Mouse (Mus musculus) forebrain, postnatal 0 days (tissue): Measurements from ENCODE around the gene Ccr7. TPM values are rescaled to one million over a fixed set of nuclear protein-coding genes. Genes with fewer than 3 reads are reported as not detected.

ENCODE experiments used
- ATAC-seq: fragments of 200-750 bp; cut with Nextera tagmentation; 2 replicates; pipeline ENCODE4 v1.8.0; 2017; ENCODE audit warnings: mild to moderate bottlenecking, moderate library complexity
- DNase-seq: peaks from one replicate; pipeline ENCODE4 v3.0.0-alpha.2; 2015
- H3K27ac ChIP-seq: fragments of 300-500 bp; sonication (generic); 2 replicates; pipeline ENCODE4 v1.5.1; 2014; ENCODE audit warnings: low read depth, mild to moderate bottlenecking, antibody characterized with exemption, low read length, moderate library complexity, mixed read lengths
- H3K27me3 ChIP-seq: fragments of 300-500 bp; sonication (generic); 2 replicates; pipeline ENCODE4 v1.6.1; 2014; ENCODE audit warnings: mild to moderate bottlenecking, low read length, mixed read lengths; ENCODE audit not compliant: insufficient read depth
- H3K36me3 ChIP-seq: fragments of 300-500 bp; sonication (generic); 2 replicates; pipeline ENCODE4 v1.6.1; 2014; ENCODE audit warnings: mild to moderate bottlenecking, moderate library complexity; ENCODE audit not compliant: insufficient read depth
- H3K4me1 ChIP-seq: fragments of 300-500 bp; sonication (generic); 2 replicates; pipeline ENCODE4 v1.6.1; 2014; ENCODE audit warnings: antibody characterized with exemption; ENCODE audit not compliant: insufficient read depth
- H3K4me2 ChIP-seq: fragments of 300-500 bp; sonication (generic); 2 replicates; pipeline ENCODE4 v1.6.1; 2014; ENCODE audit warnings: low read depth, mild to moderate bottlenecking, moderate library complexity
- H3K4me3 ChIP-seq: fragments of 300-500 bp; sonication (generic); 2 replicates; pipeline ENCODE4 v1.5.1; 2014; ENCODE audit warnings: low read depth, low read length, mixed read lengths
- H3K9ac ChIP-seq: fragments of 300-500 bp; sonication (generic); 2 replicates; pipeline ENCODE4 v1.6.1; 2014; ENCODE audit warnings: mild to moderate bottlenecking
- H3K9me3 ChIP-seq: fragments of 300-500 bp; sonication (generic); 2 replicates; pipeline ENCODE4 v1.6.1; 2016; ENCODE audit warnings: low read length
- CTCF ChIP-seq: sonication (generic); IDR thresholded peaks from 2 replicates; pipeline ENCODE4 v1.5.1; 2016; ENCODE audit warnings: antibody characterized with exemption, control low read depth, low read depth
- WGBS: fragments of 180-500 bp; shearing (Covaris S2); extraction: QIAGEN DNeasy Blood & Tissue Kit; methylation state at CpG from one replicate; pipeline ENCODE4 v1.1.7; 2014; 5-methylcytosine and 5-hydroxymethylcytosine counted together
- polyA plus RNA-seq: library from polyadenylated mRNA; unstranded; fragments of >200 nt; fragmentation: Nextera tagmentation; extraction: Ambion mirVana; gene quantifications from 2 replicates; pipeline ENCODE4 v1.2.1, GENCODE M21; 2015
- total RNA-seq: library from RNA; depleted of rRNA; stranded (reverse); fragments of >200 nt; gene quantifications from 2 replicates; pipeline ENCODE4 v1.2.3, GENCODE M21; 2014

Ccr7 gene
- total and polyA plus RNA-seq, 2 experiments from 2014 or later = 0.17 to 0.38 TPM

DNA sequence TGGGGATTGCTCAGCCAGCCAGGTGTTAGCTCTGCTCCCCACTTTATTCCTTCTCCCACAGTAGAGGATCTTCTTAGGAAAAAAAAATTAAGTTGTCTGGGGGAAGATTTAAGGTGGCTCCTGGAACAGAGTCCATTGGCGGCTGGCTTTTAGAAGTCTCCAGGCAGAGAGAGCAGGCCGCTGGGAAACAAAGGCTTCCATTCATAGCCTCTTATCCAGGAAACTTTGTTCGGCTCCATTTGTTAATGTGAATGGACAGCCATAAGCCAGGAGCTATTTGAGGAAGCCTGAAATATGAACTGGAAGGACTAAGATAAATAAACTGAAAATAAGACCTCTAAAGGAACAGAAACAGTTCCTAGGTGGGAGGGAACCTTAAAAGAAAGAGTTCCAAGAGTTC is 41.8 kb downstream of the Ccr7 start:
- Histone ChIP-seq H3K4me2 (no peak overlapping the region), H3K4me1 (no peaks in the 10 kb centered on the region), H3K27ac (no peak overlapping the region), H3K36me3 (no peaks in the 10 kb centered on the region), H3K9me3 (no peaks in the 10 kb centered on the region), H3K27me3 (no peaks in the 10 kb centered on the region), H3K4me3 (no peak overlapping the region), H3K9ac (no peak overlapping the region)
- no peak for TF ChIP-seq CTCF
- 3% methylated on average over 3 of the region's 3 CpGs for WGBS
- ATAC-seq (no peak), DNase-seq (no peak)

DNA sequence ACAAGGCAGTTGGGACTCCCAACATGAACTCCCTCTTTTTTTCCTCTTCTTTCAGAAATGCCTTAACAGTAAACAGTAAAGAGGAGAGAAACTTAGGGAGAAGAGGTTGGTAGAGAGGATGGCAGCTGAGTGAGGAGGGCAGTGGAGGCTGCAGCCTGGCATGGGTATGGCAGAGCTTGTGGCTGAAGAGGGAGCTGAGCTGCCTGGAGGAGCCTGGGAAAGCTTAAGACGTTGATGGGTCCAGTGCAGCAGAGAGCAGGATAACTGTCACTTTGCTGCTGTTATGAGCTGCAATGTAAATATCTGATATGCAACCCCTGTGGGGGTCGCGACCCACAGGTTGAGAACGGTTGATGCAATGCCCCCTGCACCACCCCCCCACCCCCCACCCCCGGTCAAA is 42.2 kb downstream of the Ccr7 start:
- Histone ChIP-seq H3K9ac (no peak overlapping the region), H3K9me3 (no peaks in the 10 kb centered on the region), H3K4me2 (no peak overlapping the region), H3K4me3 (no peak overlapping the region), H3K27me3 (no peaks in the 10 kb centered on the region), H3K27ac (no peak overlapping the region), H3K36me3 (no peaks in the 10 kb centered on the region), H3K4me1 (no peaks in the 10 kb centered on the region)
- DNase-seq = no peak
- 24% methylated on average over 5 of the region's 5 CpGs for WGBS
- no peak for ATAC-seq
- no peak for TF ChIP-seq CTCF

DNA sequence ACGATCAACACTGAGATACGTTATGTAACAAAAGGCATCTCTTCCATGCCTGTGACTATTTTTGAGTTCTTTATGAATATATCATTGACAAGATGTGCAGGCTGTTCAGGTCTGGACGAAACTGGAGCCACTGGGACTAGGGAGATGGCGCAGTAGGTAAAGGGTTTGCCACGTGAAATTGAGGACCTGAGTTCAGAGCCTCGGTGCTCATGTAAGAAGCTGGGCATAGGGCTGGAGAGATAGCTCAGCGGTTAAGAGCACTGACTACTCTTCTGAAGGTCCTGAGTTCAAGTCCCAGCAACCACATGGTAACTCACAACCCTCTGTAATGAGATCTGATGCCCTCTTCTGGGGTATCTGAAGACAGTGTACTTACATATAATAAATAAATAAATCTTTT is 43.2 kb downstream of the Ccr7 start:
- H3K4me3 ChIP-seq = no peak overlapping the region
- no peaks in the 10 kb centered on the region for H3K27me3 ChIP-seq
- 88% methylated on average over 7 of the region's 7 CpGs for WGBS
- TF ChIP-seq CTCF = no peak
- no peak overlapping the region for H3K27ac ChIP-seq
- no peak overlapping the region for H3K9ac ChIP-seq
- no peak overlapping the region for H3K4me2 ChIP-seq
- H3K36me3 ChIP-seq = no peaks in the 10 kb centered on the region
- ATAC-seq (no peak), DNase-seq (no peak)
- H3K4me1 ChIP-seq = no peaks in the 10 kb centered on the region
- no peaks in the 10 kb centered on the region for H3K9me3 ChIP-seq

DNA sequence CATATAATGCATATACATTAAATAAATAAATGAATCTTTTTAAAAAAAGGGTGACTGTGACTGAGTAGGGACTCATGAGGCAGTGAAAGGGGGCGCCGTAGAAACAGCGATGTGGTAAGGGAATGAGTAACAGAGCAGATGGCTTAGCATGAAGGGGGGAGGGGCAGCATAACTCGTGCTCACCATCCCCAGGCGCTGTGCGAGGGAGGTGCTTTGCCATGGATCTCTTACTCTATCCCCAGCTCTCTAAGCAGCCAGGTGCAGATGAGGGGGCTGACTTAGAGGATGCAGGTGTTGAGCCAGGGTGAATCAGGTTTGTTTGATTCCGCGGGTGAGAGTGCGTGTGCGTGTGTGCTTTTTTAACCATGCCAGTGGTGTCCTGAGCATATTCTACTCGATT is 43.7 kb downstream of the Ccr7 start:
- H3K9me3 ChIP-seq = no peaks in the 10 kb centered on the region
- no peak overlapping the region for H3K4me3 ChIP-seq
- H3K36me3 ChIP-seq = no peaks in the 10 kb centered on the region
- no peaks in the 10 kb centered on the region for H3K4me1 ChIP-seq
- no peaks in the 10 kb centered on the region for H3K27me3 ChIP-seq
- H3K4me2 ChIP-seq = no peak overlapping the region
- 64% methylated on average over 11 of the region's 11 CpGs for WGBS
- ATAC-seq = peak; percentile 55
- DNase-seq = peak; percentile 49
- H3K27ac ChIP-seq = no peak overlapping the region
- H3K9ac ChIP-seq = no peak overlapping the region
- TF ChIP-seq CTCF = no peak

DNA sequence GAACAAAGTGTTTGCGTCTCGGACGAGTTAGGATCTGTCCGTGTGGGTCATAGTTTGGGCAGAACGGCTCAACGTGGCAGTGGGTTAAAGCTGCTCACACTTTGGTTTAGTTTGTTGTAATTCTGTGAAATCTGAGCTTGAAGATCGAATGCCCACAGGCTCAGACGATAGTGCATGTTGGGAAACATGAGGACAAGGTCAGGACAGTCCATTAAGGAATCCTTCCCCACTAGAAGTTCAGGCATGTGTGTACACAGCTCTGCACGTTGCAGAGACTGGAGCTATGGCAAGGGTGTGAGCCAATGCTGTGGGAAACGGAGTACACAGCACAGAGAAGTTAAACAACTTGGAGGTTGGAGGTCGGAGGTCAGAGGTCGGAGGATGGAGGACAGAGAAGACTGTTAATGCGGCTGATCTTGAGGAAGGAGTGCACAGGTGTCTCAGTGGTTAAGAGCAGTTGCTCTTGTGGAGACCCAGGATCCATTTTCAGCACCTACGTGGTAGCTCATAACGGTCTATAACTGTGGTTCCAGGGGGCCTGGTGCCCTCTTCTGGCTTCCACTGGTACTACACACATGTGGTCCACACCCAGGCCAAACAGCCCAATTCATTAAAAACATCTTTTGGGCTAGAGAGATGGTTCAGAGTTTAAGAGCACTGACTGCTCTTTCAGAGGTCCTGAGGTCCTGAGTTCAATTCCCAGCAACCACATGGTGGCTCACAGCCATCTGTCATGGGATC is 44.3 kb downstream of the Ccr7 start:
- ATAC-seq (no peak), DNase-seq (no peak)
- Histone ChIP-seq H3K36me3 (no peaks in the 10 kb centered on the region), H3K9ac (no peak overlapping the region), H3K4me2 (no peak overlapping the region), H3K27ac (no peak overlapping the region), H3K4me1 (no peaks in the 10 kb centered on the region), H3K4me3 (no peak overlapping the region), H3K9me3 (no peaks in the 10 kb centered on the region), H3K27me3 (no peaks in the 10 kb centered on the region)
- TF ChIP-seq CTCF = peak; percentile 29; the same call in 1 of the 2 replicates
- WGBS = 84% methylated on average over 15 of the region's 15 CpGs

DNA sequence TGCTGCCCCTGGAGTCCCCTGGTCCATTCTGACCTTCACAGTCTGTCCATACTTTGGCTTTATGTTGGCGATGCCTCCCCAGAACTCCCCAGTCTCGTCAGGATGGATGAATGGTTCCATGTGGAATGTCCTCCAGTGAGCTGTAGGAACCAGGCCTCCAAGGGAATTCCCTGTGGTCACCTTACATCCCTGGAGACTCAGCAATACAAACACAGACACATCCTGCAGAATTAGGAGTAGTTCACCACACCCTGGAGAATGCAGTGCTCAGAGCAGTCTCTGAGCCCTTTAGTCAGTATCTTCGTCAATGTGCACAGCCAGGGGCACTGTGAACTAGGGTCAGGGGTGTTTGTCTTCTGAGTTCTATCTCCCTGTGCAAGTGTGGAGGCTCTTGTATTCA is 46.6 kb downstream of the Ccr7 start:
- TF ChIP-seq CTCF = no peak
- 75% methylated on average over 3 of the region's 3 CpGs for WGBS
- no peak for DNase-seq

DNA sequence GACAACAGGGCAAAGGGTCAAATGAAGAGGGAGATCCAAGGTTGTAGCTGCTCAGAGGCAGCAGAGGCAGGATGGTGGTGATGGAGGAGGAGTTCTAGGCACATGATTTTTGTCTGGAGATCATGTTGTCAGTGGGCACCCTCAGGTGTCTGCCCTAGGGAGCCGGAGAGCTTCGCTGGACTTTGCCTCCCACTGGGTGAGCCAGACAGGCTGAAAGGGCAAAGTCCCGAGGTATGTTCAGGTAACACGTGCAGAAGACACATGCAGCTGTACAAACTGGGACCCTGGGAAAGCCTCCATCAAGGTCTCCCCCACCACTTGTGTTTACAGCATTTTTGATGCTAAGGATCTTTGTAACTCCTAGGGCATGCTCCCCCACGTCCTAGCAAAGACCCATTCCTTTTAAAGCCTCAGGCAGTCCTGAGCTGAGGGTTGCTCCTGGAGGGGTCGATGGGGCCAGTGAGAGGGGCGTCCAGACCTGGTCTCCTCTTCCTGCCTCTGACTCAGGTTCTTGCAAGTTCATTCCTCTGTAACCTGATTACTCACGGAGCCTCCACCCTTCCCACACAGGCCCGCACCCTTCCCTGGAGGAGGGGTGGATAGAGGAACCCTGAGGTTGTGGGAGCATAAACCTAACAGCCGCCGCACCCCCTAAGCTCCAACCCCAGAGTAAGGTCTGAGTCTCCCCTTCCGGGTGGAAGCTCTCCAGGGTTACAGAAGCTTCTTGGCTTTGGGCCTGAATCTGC is 48.7 kb downstream of the Ccr7 start:
- no peak overlapping the region for H3K9ac ChIP-seq
- no peak overlapping the region for H3K4me3 ChIP-seq
- H3K27ac ChIP-seq = no peak overlapping the region
- H3K36me3 ChIP-seq = no peaks in the 10 kb centered on the region
- H3K4me1 ChIP-seq = no peaks in the 10 kb centered on the region
- H3K27me3 ChIP-seq = no peaks in the 10 kb centered on the region
- H3K4me2 ChIP-seq = no peak overlapping the region
- TF ChIP-seq CTCF = no peak
- DNase-seq (no peak), ATAC-seq (no peak)
- 75% methylated on average over 12 of the region's 12 CpGs for WGBS
- H3K9me3 ChIP-seq = no peaks in the 10 kb centered on the region

More for the DNA sequence above, 46.6 kb downstream of the Ccr7 start:
- no peak overlapping the region for H3K4me3 ChIP-seq
- no peaks in the 10 kb centered on the region for H3K4me1 ChIP-seq
- H3K27ac ChIP-seq = no peak overlapping the region
- no peak overlapping the region for H3K4me2 ChIP-seq
- no peaks in the 10 kb centered on the region for H3K27me3 ChIP-seq
- no peak overlapping the region for H3K9ac ChIP-seq
- ATAC-seq = no peak
- H3K9me3 ChIP-seq = no peaks in the 10 kb centered on the region
- H3K36me3 ChIP-seq = no peaks in the 10 kb centered on the region
